Mouse (Mus musculus): ENCODE data around the gene Sac3d1.

DNA sequence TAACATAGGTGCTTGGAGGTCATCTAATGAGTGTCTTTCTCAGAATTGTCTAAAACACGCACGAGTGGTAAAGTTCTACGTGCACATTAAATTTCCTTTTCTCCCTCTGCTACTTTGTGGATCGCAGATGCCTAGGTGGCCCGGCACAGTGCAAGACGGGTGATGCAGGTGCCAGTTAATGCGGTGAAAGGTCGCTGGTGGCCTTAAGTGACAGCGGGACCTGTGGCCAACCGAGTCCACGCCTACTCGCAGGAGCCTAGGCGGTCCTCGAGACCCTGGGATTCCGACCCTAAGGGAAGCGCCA lies 21.9 kb upstream of the Sac3d1 start:
- TF ChIP-seq CTCF (conservative IDR thresholded peaks at IDR 0.05; ENCODE audit: insufficient read depth, insufficient read length, low read depth, low read length) (no peak), POLR2A (IDR thresholded peaks at IDR 0.05; ENCODE audit: low read depth, low read length) (no peak)
